Mouse (Mus musculus) heart, embryonic 10.5 days (tissue): Measurements from ENCODE around the gene Bcl7b. TPM values are rescaled to one million over a fixed set of nuclear protein-coding genes. Genes with fewer than 3 reads are reported as not detected.
"Not testable (repeated sequence)": the region's sequence is repeated elsewhere in the genome, so short reads cannot be mapped to it uniquely, and the experiment has no call there.

Source experiments
- DNase-seq: peaks from one replicate; pipeline ENCODE4 v3.0.0-alpha.2; 2017; ENCODE audit warnings: low spot score
- H3K27ac ChIP-seq: fragments of 300-500 bp; sonication (generic); 2 replicates; pipeline ENCODE4 v1.5.1; 2016; ENCODE audit warnings: mild to moderate bottlenecking
- H3K27me3 ChIP-seq: fragments of 300-500 bp; sonication (generic); 2 replicates; pipeline ENCODE4 v1.6.1; 2016; ENCODE audit warnings: mild to moderate bottlenecking; ENCODE audit not compliant: poor library complexity, insufficient read depth, severe bottlenecking
- H3K36me3 ChIP-seq: fragments of 300-500 bp; sonication (generic); 2 replicates; pipeline ENCODE4 v1.6.1; 2016; ENCODE audit warnings: mild to moderate bottlenecking, moderate library complexity
- H3K4me1 ChIP-seq: fragments of 300-500 bp; sonication (generic); 2 replicates; pipeline ENCODE4 v1.6.1; 2016; ENCODE audit warnings: mild to moderate bottlenecking
- H3K4me3 ChIP-seq: fragments of 300-500 bp; sonication (generic); 2 replicates; pipeline ENCODE4 v1.5.1; 2016; ENCODE audit warnings: mild to moderate bottlenecking, moderate library complexity
- H3K9me3 ChIP-seq: fragments of 300-500 bp; sonication (generic); 2 replicates; pipeline ENCODE4 v1.6.1; 2016; ENCODE audit warnings: mild to moderate bottlenecking, moderate library complexity
- WGBS: fragments of 180-500 bp; shearing (Covaris S2); methylation state at CpG from one replicate; pipeline ENCODE4 v1.1.7; 2016; 5-methylcytosine and 5-hydroxymethylcytosine counted together
- polyA plus RNA-seq: library from polyadenylated mRNA; unstranded; fragments of >200 nt; fragmentation: Nextera tagmentation; extraction: Ambion mirVana; gene quantifications from 2 replicates; pipeline ENCODE4 v1.2.1, GENCODE M21; 2016

The Bcl7b gene
- polyA plus RNA-seq, 1 experiment from 2014 or later: 45.3 TPM

GRCm38 (mm10) chr5:135189281-135190022, 21.4 kb downstream of the Bcl7b start:
- Histone ChIP-seq H3K9me3 (no peaks in the 10 kb centered on the region), H3K4me3 (peak overlapping the region; percentile 98), H3K4me1 (peaks cover 19% of the 10 kb centered on the region; the same call in 1 of the 2 replicates), H3K27ac (0 out of 2 replicates have a peak overlapping the region, but pooled peaks have one; percentile 99), H3K27me3 (no peaks in the 10 kb centered on the region), H3K36me3 (peaks cover 31% of the 10 kb centered on the region)
- WGBS: 71% methylated on average over 2 of the region's 2 CpGs
- no peak for DNase-seq

- 39% methylated on average over 2 of the region's 2 CpGs for WGBS
- H3K36me3 ChIP-seq: peaks cover 48% of the 10 kb centered on the region
- no peak overlapping the region for H3K4me3 ChIP-seq
These were observed 23.5 kb downstream of the Bcl7b start for GRCm38 (mm10) chr5:135191620-135192019.

GRCm38 (mm10) chr5:135192431-135192830, 24.3 kb downstream of the Bcl7b start:
- Histone ChIP-seq H3K36me3 (peaks cover 54% of the 10 kb centered on the region), H3K4me1 (peaks cover 19% of the 10 kb centered on the region; the same call in 1 of the 2 replicates), H3K9me3 (no peaks in the 10 kb centered on the region), H3K27ac (no peak overlapping the region), H3K4me3 (no peak overlapping the region), H3K27me3 (no peaks in the 10 kb centered on the region)
- DNase-seq: no peak
- 92% methylated on average over 1 of the region's 1 CpGs for WGBS

More at GRCm38 (mm10) chr5:135191620-135192019, 23.5 kb downstream of the Bcl7b start:
- Histone ChIP-seq H3K4me1 (peaks cover 19% of the 10 kb centered on the region; the same call in 1 of the 2 replicates), H3K27me3 (no peaks in the 10 kb centered on the region), H3K9me3 (no peaks in the 10 kb centered on the region), H3K27ac (no peak overlapping the region)
- DNase-seq: no peak

- DNase-seq: no peak
- Histone ChIP-seq H3K27me3 (no peaks in the 10 kb centered on the region), H3K36me3 (peaks cover 78% of the 10 kb centered on the region), H3K4me1 (0 out of 2 replicates have a peak, but pooled peaks cover 4% of the 10 kb centered on the region), H3K9me3 (no peaks in the 10 kb centered on the region), H3K27ac (no peak overlapping the region), H3K4me3 (no peak overlapping the region)
- 75% methylated on average over 6 of the region's 6 CpGs for WGBS
These were observed 28.3 kb downstream of the Bcl7b start for GRCm38 (mm10) chr5:135196367-135196766.

GRCm38 (mm10) chr5:135202763-135203162, 34.7 kb downstream of the Bcl7b start:
- Histone ChIP-seq H3K4me1 (no peaks in the 10 kb centered on the region; the same call in 1 of the 2 replicates), H3K36me3 (peaks cover 86% of the 10 kb centered on the region), H3K9me3 (no peaks in the 10 kb centered on the region), H3K4me3 (no peak overlapping the region), H3K27me3 (no peaks in the 10 kb centered on the region), H3K27ac (no peak overlapping the region)
- WGBS: 38% methylated on average over 3 of the region's 3 CpGs
- no peak for DNase-seq

- no peaks in the 10 kb centered on the region for H3K27me3 ChIP-seq
- H3K27ac ChIP-seq: no peak overlapping the region
- H3K4me1 ChIP-seq: no peaks in the 10 kb centered on the region
- no peak for DNase-seq
- H3K36me3 ChIP-seq: peaks cover 98% of the 10 kb centered on the region
- WGBS: 91% methylated on average over 1 of the region's 1 CpGs
- no peak overlapping the region for H3K4me3 ChIP-seq
- H3K9me3 ChIP-seq: no peaks in the 10 kb centered on the region
These were observed 40.1 kb downstream of the Bcl7b start for GRCm38 (mm10) chr5:135208197-135208596.

- peaks cover 99% of the 10 kb centered on the region for H3K36me3 ChIP-seq
- H3K27me3 ChIP-seq: no peaks in the 10 kb centered on the region
- WGBS: 78% methylated on average over 6 of the region's 6 CpGs
- no peaks in the 10 kb centered on the region for H3K9me3 ChIP-seq
- H3K4me1 ChIP-seq: no peaks in the 10 kb centered on the region
- DNase-seq: no peak
- no peak overlapping the region for H3K4me3 ChIP-seq
- H3K27ac ChIP-seq: no peak overlapping the region
These were observed 48.8 kb downstream of the Bcl7b start for GRCm38 (mm10) chr5:135216871-135217270.

- Histone ChIP-seq H3K9me3 (no peaks in the 10 kb centered on the region), H3K4me1 (no peaks in the 10 kb centered on the region), H3K4me3 (no peak overlapping the region), H3K36me3 (peaks cover 95% of the 10 kb centered on the region), H3K27me3 (no peaks in the 10 kb centered on the region), H3K27ac (no peak overlapping the region)
- no peak for DNase-seq
These were observed 52.9 kb downstream of the Bcl7b start for GRCm38 (mm10) chr5:135220941-135221340.

- no peaks in the 10 kb centered on the region for H3K4me1 ChIP-seq
- WGBS: 91% methylated on average over 7 of the region's 7 CpGs
- peaks cover 92% of the 10 kb centered on the region for H3K36me3 ChIP-seq
- no peak overlapping the region for H3K27ac ChIP-seq
- no peak overlapping the region for H3K4me3 ChIP-seq
- H3K27me3 ChIP-seq: no peaks in the 10 kb centered on the region
- H3K9me3 ChIP-seq: no peaks in the 10 kb centered on the region
- no peak for DNase-seq
These were observed 54.0 kb downstream of the Bcl7b start for GRCm38 (mm10) chr5:135222066-135222465.

- 92% methylated on average over 3 of the region's 3 CpGs for WGBS
These were observed 56.1 kb downstream of the Bcl7b start for GRCm38 (mm10) chr5:135224169-135224568.

GRCm38 (mm10) chr5:135225879-135226278, 57.8 kb downstream of the Bcl7b start:
- peaks cover 89% of the 10 kb centered on the region for H3K36me3 ChIP-seq
- not testable (repeated sequence) for H3K9me3 ChIP-seq, H3K27ac ChIP-seq, DNase-seq, H3K4me1 ChIP-seq, H3K27me3 ChIP-seq, H3K4me3 ChIP-seq
- 94% methylated on average over 4 of the region's 4 CpGs for WGBS

More at GRCm38 (mm10) chr5:135224169-135224568, 56.1 kb downstream of the Bcl7b start:
- Histone ChIP-seq H3K4me1 (no peaks in the 10 kb centered on the region), H3K9me3 (no peaks in the 10 kb centered on the region), H3K27me3 (no peaks in the 10 kb centered on the region), H3K27ac (no peak overlapping the region), H3K36me3 (peaks cover 92% of the 10 kb centered on the region), H3K4me3 (no peak overlapping the region)
- no peak for DNase-seq

GRCm38 (mm10) chr5:135230186-135230585, 62.1 kb downstream of the Bcl7b start:
- Histone ChIP-seq H3K27me3 (no peaks in the 10 kb centered on the region), H3K9me3 (no peaks in the 10 kb centered on the region), H3K36me3 (peaks cover 91% of the 10 kb centered on the region), H3K4me3 (no peak overlapping the region), H3K4me1 (no peaks in the 10 kb centered on the region), H3K27ac (no peak overlapping the region)
- DNase-seq: no peak
- 80% methylated on average over 4 of the region's 4 CpGs for WGBS
